Mouse (Mus musculus) Muller cell, postnatal 12 days (primary cell): ENCODE measurements at regions not wholly inside any gene's neighbourhood (a gene's known extent, or its start where the extent isn't known, plus 50 kb on each side); places are given as distances from the start of the nearest gene placed in this dataset.

Experiments used
- DNase-seq: peaks from one replicate; pipeline ENCODE4 v3.0.0-alpha.2; 2015; ENCODE audit errors: inconsistent ontology term

DNA sequence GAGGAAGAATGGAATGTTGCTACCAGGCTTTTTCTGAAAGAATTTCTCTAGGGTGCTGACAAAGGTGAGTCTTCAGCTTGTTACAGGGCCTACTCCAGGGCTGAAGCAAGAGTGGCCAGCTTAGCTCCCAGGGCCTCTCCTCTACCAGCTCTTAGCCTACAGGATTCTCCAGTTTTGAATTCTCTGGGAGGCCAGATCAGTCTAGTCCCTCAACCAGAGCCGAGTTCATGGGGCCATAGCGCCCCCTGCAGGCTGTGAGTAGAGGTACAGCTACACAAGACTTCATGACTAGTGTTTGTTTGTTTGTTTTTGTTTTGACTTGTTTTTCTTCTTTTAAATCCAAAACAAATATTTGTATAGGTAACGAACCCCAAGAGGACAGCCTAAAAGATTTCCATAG, 211.8 kb upstream of the Eef2kmt start:
- DNase-seq: no peak

DNA sequence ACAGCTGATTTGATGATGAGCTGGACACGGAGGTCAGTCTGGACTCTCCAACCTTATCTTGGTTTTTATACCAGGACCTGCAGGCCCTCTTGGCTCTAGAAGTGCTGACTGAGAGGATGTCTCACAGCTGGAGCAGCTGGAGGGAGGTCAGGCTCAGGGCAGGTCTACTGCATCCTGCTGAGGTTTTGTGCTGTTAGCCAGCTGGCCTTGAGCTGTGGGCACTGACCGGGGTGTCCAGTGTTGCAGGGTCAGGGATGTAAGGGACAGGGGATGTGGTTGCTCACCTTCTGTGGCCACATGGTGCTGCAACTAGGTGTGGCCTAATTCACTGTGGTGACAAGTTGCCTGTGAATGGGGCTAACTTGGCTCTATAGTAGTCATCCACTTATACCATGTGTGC, 211.0 kb upstream of the Eef2kmt start:
- no peak for DNase-seq

DNA sequence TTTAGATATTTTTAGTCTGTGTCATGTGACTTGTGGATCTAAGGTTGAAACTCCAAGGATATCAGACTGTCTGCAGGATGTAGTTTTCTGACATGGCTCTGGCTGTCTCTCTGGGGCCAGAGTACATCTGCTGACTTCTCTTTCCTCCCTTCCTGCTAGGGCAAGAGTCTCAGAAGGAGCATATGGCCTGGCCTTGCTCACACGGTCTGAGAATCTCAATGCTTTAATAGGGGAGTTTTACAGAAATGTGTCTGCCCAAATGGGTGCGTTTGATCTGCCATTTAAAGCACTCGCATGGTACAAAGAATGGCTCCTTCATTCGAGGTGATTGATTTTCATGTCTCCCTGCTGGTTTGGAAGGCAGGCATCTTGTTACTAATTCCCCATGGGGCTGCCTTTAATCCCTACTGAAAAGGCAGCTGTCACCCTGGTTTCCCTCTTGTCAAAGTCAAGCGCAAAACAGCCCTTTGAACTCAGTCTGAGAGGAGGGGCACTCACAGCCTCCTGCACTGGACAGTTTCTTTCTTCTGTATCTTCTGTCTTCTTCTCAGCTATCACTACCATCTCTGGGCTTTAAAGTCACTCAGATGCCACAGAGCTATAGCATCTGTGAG, 199.7 kb upstream of the Eef2kmt start:
- DNase-seq: no peak

GRCm38 (mm10) chr16:5454243-5454642, 198.5 kb upstream of the Eef2kmt start:
- DNase-seq: no peak

DNA sequence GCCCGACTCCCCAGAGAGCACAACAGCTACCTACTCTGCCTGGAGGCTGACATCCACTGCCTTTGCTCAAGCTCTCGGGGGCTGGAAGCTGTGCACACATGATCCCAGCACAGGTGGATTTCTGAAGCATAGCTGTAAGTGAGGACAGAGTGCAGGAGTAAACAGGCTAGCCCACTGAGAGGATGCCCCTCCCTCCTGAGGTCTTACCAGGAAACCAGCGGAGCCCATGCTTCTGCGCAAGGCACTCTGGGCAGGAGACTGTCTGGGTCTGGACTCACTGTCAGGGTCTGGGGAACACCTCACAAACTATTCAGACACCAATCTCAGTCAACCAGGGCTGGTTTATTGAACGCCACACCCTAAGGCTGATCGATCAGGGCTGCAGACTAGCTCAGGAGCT, 197.2 kb upstream of the Eef2kmt start:
- DNase-seq: no peak

DNA sequence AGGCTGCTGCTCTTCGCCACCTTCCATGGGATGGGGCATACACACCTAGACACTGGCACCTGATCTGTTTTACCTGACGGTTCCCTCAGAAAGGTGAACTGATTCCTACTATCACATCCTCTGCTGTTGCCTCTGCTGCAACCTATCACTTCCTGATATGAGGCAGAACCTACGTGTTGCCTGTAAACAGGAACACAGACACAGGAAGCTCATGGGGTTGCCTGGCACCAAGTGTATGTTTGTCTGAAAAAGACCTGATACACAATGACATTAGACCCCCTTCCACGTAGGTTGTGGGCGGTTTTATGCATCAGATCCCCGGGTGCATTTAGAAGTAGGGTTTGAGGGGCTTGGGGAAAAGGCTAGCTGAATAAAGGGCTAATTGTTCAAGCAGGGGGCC, 190.0 kb upstream of the Eef2kmt start:
- DNase-seq: no peak

DNA sequence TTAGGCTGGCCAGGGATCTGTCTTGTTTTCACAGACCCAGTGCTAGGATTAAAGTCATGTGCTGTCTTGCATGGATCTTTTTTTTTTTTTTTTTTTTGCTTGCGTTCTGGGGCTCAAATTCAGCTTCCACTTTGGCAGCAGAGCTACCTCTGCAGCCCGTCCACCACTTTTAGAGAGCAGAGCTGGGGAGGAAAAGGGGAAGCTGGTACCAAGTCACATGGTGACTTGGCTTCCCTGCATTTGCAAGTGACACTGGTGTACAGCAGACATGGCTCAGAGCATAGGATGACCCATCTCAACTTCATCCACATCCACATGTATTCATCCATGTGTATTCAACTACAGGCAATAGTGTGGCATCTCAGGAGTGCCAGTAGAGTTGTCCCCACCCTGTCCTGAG, 189.0 kb upstream of the Eef2kmt start:
- DNase-seq: no peak

GRCm38 (mm10) chr16:5439717-5440116, 183.9 kb upstream of the Eef2kmt start:
- no peak for DNase-seq

GRCm38 (mm10) chr16:5438405-5438804, 182.6 kb upstream of the Eef2kmt start:
- DNase-seq: no peak

GRCm38 (mm10) chr16:5431689-5432088, 175.9 kb upstream of the Eef2kmt start:
- DNase-seq: no peak

- DNase-seq: no peak
Measured at GRCm38 (mm10) chr16:5431111-5431510, 175.3 kb upstream of the Eef2kmt start.

GRCm38 (mm10) chr16:5429466-5429865, 173.7 kb upstream of the Eef2kmt start:
- DNase-seq: no peak

DNA sequence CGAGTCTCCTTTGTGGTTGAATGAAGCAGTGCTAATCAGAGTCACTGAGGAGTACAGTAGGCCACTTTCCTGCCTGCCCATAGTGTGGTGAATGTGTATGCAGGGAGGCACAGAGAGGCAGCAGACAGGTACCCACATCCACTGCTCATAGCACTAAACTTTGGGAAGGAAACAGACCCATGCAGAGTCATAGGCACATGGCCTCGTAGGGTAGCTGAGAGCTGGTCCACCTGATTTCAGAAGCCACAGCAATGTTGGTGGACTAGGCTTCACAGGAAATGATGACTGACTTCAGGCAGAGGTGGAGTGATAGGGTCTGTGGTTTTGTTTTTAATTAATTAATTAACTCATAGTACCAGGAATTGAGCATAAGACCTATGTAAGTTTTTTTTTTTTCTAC, 170.1 kb upstream of the Eef2kmt start:
- no peak for DNase-seq

GRCm38 (mm10) chr16:5422041-5422440, 166.3 kb upstream of the Eef2kmt start:
- DNase-seq: no peak

DNA sequence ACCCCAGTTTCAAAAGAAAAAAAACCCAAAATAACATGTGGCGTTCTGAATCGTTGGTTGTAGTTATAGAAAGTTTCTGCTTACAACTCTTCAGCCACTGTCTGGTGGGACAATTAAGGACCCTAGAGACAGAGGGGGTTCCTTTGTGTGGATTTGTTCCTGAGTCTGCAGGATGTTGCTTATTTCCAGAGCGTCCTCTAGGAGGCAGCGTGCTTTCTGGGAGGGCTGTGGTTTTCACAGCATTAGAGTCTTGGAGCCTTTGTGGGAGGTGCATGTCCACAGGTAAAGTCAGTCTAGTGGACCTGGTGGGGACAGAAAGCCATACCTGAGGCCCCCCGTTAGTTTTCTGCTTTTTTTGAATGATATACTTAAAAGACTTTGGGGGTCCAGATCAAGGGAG, 165.8 kb upstream of the Eef2kmt start:
- no peak for DNase-seq

GRCm38 (mm10) chr16:5419467-5419866, 163.7 kb upstream of the Eef2kmt start:
- no peak for DNase-seq

- no peak for DNase-seq
Measured at GRCm38 (mm10) chr16:5418462-5419197, 162.8 kb upstream of the Eef2kmt start.

- no peak for DNase-seq
Measured at GRCm38 (mm10) chr16:5415310-5415709, 159.5 kb upstream of the Eef2kmt start.

- DNase-seq: peak; percentile 9
Measured at GRCm38 (mm10) chr16:5411819-5412385, 156.1 kb upstream of the Eef2kmt start.

- DNase-seq: peak; percentile 18
Measured at GRCm38 (mm10) chr16:5406711-5407110, 150.9 kb upstream of the Eef2kmt start.

GRCm38 (mm10) chr16:5393336-5393735, 137.6 kb upstream of the Eef2kmt start:
- no peak for DNase-seq

DNA sequence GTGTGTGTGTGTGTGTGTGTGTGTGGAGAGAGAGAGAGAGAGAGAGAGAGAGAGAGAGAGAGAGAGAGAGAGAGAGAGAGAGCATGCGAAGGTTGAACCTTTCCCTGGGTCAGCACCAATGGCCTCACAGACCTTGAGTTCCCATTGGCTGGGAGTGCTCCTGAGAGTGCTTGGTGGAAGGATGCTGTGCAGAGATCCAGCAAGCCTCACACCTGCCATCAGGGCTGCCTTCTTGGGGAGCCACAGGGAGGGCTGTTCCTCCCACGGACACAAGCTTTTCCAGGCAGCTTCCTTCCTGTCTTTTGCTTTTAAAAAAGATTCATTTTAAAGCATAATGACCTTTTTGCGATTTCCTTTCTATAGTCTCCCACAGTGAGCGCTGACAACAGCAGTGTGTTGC, 127.1 kb upstream of the Eef2kmt start:
- no peak for DNase-seq

- no peak for DNase-seq
Measured at GRCm38 (mm10) chr16:5382228-5382884, 126.6 kb upstream of the Eef2kmt start.
